Mouse (Mus musculus) liver, embryonic 12.5 days (tissue): Measurements from ENCODE around the gene Casp7. TPM values are rescaled to one million over a fixed set of nuclear protein-coding genes. Genes with fewer than 3 reads are reported as not detected.

ENCODE experiments used
- ATAC-seq: fragments of 200-750 bp; cut with Nextera tagmentation; 2 replicates; pipeline ENCODE4 v1.8.0; 2017; ENCODE audit warnings: moderate number of reproducible peaks, mild to moderate bottlenecking, moderate library complexity
- H3K27ac ChIP-seq: fragments of 300-500 bp; sonication (generic); 2 replicates; pipeline ENCODE4 v1.5.1; 2016; ENCODE audit warnings: mild to moderate bottlenecking
- H3K27me3 ChIP-seq: fragments of 300-500 bp; sonication (generic); replicated peaks from 2 replicates; pipeline ENCODE4 v1.6.1; 2016; ENCODE audit warnings: mild to moderate bottlenecking, moderate library complexity
- H3K36me3 ChIP-seq: fragments of 300-500 bp; sonication (generic); 2 replicates; pipeline ENCODE4 v1.6.1; 2016; ENCODE audit warnings: mild to moderate bottlenecking, moderate library complexity
- H3K4me1 ChIP-seq: fragments of 300-500 bp; sonication (generic); 2 replicates; pipeline ENCODE4 v1.6.1; 2016
- H3K4me2 ChIP-seq: fragments of 300-500 bp; sonication (generic); 2 replicates; pipeline ENCODE4 v1.6.1; 2016; ENCODE audit warnings: mild to moderate bottlenecking, moderate library complexity
- H3K4me3 ChIP-seq: fragments of 300-500 bp; sonication (generic); 2 replicates; pipeline ENCODE4 v1.5.1; 2016; ENCODE audit warnings: mild to moderate bottlenecking, moderate library complexity
- H3K9ac ChIP-seq: fragments of 300-500 bp; sonication (generic); 2 replicates; pipeline ENCODE4 v1.6.1; 2016; ENCODE audit warnings: mild to moderate bottlenecking, moderate library complexity
- H3K9me3 ChIP-seq: fragments of 300-500 bp; sonication (generic); replicated peaks from 2 replicates; pipeline ENCODE4 v1.6.1; 2016; ENCODE audit warnings: mild to moderate bottlenecking, moderate library complexity
- WGBS: fragments of 180-500 bp; shearing (Covaris S2); methylation state at CpG from one replicate; pipeline ENCODE4 v1.1.7; 2016; ENCODE audit not compliant: insufficient replicate concordance; 5-methylcytosine and 5-hydroxymethylcytosine counted together
- polyA plus RNA-seq: library from polyadenylated mRNA; unstranded; fragments of >200 nt; fragmentation: Nextera tagmentation; extraction: Ambion mirVana; gene quantifications from 2 replicates; pipeline ENCODE4 v1.2.1, GENCODE M21; 2016

Casp7 gene
- polyA plus RNA-seq, 1 experiment from 2014 or later: 17.6 TPM

DNA sequence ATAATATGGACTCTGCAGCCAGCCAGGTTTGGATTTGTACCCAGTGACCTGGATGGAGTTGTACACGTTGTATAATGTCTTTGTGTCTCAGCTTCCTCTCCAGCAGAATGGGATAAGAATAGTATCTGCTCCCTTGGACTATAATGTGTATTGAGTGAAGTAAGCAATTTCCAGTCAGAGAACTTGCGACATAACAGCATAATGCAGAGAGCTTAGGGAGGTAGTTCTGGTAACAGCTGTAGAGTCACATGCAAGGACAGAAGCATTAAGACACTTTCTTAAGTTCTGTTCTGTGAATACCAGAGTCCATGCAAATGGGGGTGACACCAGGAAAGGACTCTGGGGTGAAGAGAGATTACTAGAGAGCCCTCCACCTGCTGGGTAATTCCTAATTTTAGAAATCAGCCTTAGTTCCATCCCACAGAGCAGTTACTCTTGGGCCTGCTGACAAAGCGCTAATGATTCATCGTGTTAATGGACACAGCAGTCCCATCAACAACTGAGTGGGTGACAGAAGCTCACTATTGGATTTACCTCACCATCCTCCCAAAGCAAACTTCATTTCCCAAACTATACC, 9.1 kb upstream of the Casp7 start:
- Histone ChIP-seq H3K4me3 (no peak overlapping the region), H3K4me1 (peaks cover 43% of the 10 kb centered on the region), H3K9me3 (no peaks in the 10 kb centered on the region), H3K27me3 (no peaks in the 10 kb centered on the region), H3K27ac (no peak overlapping the region), H3K9ac (no peak overlapping the region), H3K36me3 (no peaks in the 10 kb centered on the region), H3K4me2 (no peak overlapping the region)
- WGBS: 69% methylated on average over 4 of the region's 4 CpGs
- no peak for ATAC-seq

DNA sequence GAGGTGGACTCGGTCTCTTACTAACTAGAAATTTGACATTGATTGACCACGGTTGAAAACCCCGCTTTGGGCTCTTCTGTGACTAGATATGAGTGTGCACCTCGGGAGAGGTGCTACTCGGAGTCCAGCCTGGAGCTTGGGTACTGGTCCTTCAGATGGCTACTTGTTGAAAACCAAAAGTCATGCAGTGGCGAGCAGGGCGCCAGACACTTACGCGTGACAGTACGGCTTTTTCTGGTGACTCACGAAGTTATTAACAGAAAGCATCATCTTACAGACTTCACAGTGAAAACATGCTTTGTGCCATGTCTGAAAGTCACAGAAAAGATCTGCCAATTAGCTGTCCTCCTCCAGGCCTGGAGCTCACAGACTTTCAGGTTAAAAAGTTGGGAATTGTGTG, 7.8 kb upstream of the Casp7 start:
- Histone ChIP-seq H3K4me2 (no peak overlapping the region), H3K27me3 (no peaks in the 10 kb centered on the region), H3K9ac (no peak overlapping the region), H3K4me3 (no peak overlapping the region), H3K27ac (no peak overlapping the region), H3K9me3 (no peaks in the 10 kb centered on the region), H3K36me3 (no peaks in the 10 kb centered on the region), H3K4me1 (peaks cover 55% of the 10 kb centered on the region)
- WGBS: 71% methylated on average over 11 of the region's 11 CpGs
- ATAC-seq: no peak

DNA sequence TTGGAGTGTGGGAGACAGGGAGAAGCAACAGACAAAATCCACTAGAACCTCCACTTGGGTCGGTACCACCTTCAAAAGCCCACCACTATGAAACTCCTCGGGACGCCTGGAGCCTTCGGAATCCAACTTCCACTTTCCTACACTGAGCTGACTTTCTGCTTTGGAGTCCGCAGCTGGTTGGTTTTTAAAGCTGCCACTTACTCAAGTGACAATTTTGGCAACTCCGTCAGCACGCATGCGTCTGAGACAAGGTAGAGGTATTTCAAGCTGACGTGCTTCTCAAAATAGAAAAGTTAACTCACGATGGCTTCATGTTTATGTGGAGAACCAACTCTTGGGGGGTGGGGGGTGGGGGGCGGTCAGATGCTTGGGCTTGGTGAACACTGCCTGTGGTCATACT, 7.0 kb upstream of the Casp7 start, which contains the start of gene Nrap:
Nrap (minus strand) TSS at position 159 of the 400 bp plus-strand sequence.
- Histone ChIP-seq H3K27me3 (no peaks in the 10 kb centered on the region), H3K36me3 (no peaks in the 10 kb centered on the region), H3K27ac (peak within 1 kb of the TSS; percentile 90), H3K4me3 (no peak within 1 kb of the TSS), H3K9ac (peak within 1 kb of the TSS; percentile 51; the same call in 1 of the 2 replicates), H3K4me2 (peak within 1 kb of the TSS; percentile 33), H3K9me3 (no peaks in the 10 kb centered on the region), H3K4me1 (peaks cover 62% of the 10 kb centered on the region)
- WGBS: 71% methylated on average over 11 of the region's 11 CpGs
- no peak for ATAC-seq

DNA sequence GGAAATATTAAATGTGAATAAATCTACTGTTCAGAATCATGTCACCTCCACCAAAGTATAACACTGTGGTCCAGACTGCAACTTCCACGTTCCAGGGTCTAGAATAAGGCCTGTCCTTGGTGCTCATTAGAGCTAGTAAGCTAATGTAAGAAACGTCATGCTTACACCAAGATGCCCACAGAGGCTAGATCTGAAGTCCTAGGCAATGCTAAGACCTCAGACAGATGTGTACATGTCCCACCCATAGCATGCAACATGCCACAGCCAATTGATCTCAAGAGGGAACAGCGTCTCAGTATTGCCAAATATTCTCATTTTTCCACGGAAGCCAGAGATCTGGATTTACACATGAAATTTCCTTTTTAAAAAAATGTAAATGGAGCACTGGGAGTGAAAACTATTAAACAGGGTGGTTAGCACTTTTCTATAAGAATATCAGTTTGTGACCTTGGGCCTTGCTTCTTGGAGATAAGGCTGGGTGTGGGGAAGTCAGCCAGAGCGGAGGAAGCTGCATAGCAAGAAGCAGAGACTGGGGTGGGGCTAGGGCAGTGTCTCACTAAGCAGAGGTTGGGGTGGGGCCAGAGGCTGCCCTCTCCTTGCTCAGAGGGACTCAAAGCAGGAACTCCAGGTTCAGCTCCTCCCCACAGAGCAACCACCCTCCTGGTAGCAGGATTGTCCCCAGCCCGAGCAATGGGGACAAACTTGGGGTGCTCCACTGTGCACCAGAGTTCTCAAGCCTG, 5.5 kb upstream of the Casp7 start:
- H3K9me3 ChIP-seq: no peaks in the 10 kb centered on the region
- WGBS: 17% methylated on average over 6 of the region's 6 CpGs
- peak overlapping the region; percentile 31 for H3K4me3 ChIP-seq
- no peaks in the 10 kb centered on the region for H3K36me3 ChIP-seq
- no peaks in the 10 kb centered on the region for H3K27me3 ChIP-seq
- peak overlapping the region; percentile 90 for H3K27ac ChIP-seq
- peak overlapping the region; percentile 68 for H3K4me2 ChIP-seq
- peak; percentile 99 for ATAC-seq
- H3K4me1 ChIP-seq: peaks cover 78% of the 10 kb centered on the region
- H3K9ac ChIP-seq: peak overlapping the region; percentile 62

DNA sequence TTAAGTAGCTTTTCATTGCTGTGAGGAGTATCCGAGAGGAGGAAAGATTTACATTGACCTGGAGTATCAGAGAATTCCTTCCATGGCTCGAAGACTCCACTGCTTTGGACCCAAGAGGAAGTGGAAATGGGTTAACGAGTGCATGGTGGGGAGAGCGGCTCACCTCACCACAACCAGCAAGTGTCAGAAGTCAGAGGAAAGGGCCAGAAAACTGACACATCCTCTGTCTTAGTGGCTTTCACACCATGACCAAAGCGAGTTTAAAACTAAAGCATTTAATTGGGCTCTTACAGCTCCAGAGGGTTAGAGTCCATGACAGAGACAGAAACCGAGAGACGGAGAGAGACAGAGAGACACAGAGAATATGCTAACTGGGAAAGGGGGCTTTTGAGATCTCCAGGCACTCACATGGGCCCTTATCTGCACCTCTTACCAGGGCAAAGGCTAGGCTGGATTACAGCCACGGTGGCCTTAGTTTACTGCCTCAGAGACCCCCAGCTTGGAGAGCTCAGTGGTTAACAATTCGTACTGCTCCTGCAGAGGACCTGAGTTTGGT, 3.5 kb upstream of the Casp7 start:
- Histone ChIP-seq H3K27me3 (no peaks in the 10 kb centered on the region), H3K4me3 (no peak overlapping the region), H3K36me3 (no peaks in the 10 kb centered on the region), H3K27ac (peak overlapping the region; percentile 59), H3K9ac (no peak overlapping the region), H3K9me3 (no peaks in the 10 kb centered on the region), H3K4me2 (no peak overlapping the region), H3K4me1 (peaks cover 85% of the 10 kb centered on the region)
- ATAC-seq: no peak
- WGBS: 61% methylated on average over 9 of the region's 9 CpGs

DNA sequence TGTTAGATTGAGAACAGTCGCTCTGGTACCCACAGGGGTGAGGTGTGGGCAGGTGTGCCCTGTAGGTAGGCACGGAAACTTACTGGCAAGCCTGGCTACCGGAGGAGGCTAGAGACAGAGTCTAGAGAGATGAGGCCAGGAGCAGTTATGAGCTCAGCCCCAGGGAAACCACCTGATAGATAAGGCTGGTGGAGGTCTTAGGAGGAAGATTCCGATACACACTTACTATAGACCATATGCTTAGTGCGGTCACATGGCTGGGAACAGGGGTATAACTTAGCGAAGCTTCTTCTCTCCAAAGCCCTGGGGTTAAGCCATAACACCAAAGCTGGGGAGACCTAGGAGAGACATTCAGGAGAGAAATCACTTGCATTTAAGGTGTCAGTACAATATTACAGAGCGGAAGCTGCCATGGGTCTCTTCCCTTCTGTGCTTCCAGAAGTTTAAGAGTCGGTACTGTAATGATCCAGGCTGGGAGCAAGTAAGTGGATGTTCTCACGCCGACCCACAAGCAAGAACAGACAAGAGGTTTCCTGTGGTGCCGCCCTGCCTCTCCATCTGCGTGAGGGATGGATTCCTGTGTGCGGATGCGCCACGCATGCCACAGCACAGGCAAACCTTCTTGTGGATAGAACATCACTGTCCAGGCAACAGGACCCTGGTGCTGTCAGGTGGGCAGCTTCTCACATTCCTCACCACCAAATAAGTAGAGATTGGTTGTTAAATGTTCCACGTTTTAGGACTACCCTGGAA, 1.6 kb upstream of the Casp7 start:
- H3K9ac ChIP-seq: 0 out of 2 replicates have a peak overlapping the region, but pooled peaks have one; percentile 12
- no peak overlapping the region for H3K4me3 ChIP-seq
- H3K36me3 ChIP-seq: no peaks in the 10 kb centered on the region
- H3K27me3 ChIP-seq: no peaks in the 10 kb centered on the region
- peak overlapping the region; percentile 85 for H3K27ac ChIP-seq
- H3K9me3 ChIP-seq: no peaks in the 10 kb centered on the region
- H3K4me1 ChIP-seq: peaks cover 95% of the 10 kb centered on the region
- ATAC-seq: no peak
- 61% methylated on average over 16 of the region's 16 CpGs for WGBS
- H3K4me2 ChIP-seq: no peak overlapping the region

DNA sequence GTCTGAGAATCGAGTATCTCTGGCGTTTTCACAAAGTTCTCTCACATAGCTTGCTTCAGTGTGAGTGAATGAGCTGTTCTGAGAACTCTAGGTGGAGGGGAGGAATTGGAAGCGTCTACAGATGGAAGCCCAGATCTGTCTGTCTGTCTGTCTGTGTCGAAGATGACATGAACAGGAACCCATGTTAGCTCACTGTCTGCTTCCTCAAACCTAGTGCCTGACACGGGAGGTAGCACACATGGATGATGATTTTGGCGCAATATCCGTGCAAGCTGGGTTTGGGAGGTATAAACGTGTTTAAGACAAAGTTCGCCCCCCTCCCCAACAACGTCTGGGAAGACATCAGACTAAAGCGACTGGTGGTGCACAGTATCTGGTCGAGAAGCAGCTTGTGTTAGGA, 702 bp upstream of the Casp7 start:
- peak overlapping the region; percentile 92 for H3K4me2 ChIP-seq
- ATAC-seq: no peak
- H3K36me3 ChIP-seq: peaks cover 7% of the 10 kb centered on the region; the same call in 1 of the 2 replicates
- H3K27ac ChIP-seq: peak overlapping the region; percentile 85
- 19% methylated on average over 12 of the region's 12 CpGs for WGBS
- no peaks in the 10 kb centered on the region for H3K9me3 ChIP-seq
- peak overlapping the region; percentile 79 for H3K4me3 ChIP-seq
- peak overlapping the region; percentile 88 for H3K9ac ChIP-seq
- peaks cover 91% of the 10 kb centered on the region for H3K4me1 ChIP-seq
- no peaks in the 10 kb centered on the region for H3K27me3 ChIP-seq

DNA sequence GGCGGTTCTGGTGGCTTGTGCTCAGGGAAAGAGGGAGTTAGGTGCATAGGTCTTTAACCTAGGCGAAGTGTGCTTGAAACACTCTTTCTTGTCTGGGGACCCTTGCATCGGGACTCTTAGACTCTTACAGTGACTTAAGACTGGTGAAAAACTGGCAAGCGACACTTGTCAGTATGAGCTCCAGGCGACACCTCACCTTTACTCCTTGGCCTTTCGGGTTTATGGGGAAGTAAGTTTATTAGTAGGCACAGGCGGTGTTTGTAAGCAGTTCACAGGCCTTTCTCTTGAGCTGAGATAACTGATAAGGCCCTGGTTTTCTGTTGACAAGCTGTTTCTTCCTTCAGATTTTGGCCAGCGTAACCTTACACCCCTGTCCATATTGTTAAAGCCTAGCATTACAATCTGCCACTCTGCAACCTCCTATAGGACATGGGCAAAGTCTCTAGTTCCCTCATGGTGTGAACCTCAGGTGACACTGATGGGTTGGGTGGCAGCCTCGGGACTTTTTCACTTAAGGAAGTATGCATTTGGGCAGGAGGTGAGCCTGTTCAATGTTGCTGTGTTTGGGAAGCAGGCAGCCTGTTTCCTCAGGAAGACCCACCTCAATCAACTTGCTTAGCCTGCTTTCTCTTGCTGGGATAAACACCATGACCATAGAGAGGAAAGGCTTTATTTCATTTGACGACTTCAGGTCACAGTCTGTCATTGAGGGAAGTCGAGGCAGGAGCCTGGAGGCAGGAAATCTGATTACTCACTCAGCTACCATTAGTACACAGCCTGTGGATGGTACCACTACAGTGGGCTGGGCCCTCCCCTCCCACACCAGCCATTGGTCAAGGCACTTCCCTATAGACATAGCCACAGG, 966 bp downstream of the Casp7 start:
- Histone ChIP-seq H3K9me3 (no peaks in the 10 kb centered on the region), H3K4me1 (peaks cover 75% of the 10 kb centered on the region), H3K36me3 (peaks cover 8% of the 10 kb centered on the region; the same call in 1 of the 2 replicates), H3K27ac (peak overlapping the region; percentile 85), H3K4me3 (peak overlapping the region; percentile 79), H3K27me3 (no peaks in the 10 kb centered on the region), H3K4me2 (peak overlapping the region; percentile 92), H3K9ac (peak overlapping the region; percentile 88)
- peak; percentile 6; the same call in 1 of the 2 replicates for ATAC-seq
- WGBS: 12% methylated on average over 11 of the region's 11 CpGs

DNA sequence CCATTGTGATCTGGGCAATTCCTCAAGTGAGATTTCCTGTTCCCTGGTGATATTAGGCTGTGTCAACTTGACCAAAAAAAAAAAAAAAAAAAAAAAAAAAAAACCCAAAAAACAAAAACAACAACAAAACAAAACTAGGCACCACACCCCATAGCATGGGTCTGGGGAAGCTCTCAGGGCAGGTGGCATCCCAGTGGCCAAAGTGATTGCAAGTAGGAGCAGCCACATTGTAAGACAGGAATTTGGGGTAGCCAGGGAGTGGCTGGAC, 1.5 kb downstream of the Casp7 start:
- Histone ChIP-seq H3K27me3 (no peaks in the 10 kb centered on the region), H3K4me2 (peak overlapping the region; percentile 92), H3K9me3 (no peaks in the 10 kb centered on the region), H3K9ac (0 out of 2 replicates have a peak overlapping the region, but pooled peaks have one; percentile 88), H3K4me3 (no peak overlapping the region), H3K36me3 (peaks cover 8% of the 10 kb centered on the region; the same call in 1 of the 2 replicates), H3K4me1 (peaks cover 70% of the 10 kb centered on the region), H3K27ac (peak overlapping the region; percentile 47; the same call in 1 of the 2 replicates)
- no peak for ATAC-seq

DNA sequence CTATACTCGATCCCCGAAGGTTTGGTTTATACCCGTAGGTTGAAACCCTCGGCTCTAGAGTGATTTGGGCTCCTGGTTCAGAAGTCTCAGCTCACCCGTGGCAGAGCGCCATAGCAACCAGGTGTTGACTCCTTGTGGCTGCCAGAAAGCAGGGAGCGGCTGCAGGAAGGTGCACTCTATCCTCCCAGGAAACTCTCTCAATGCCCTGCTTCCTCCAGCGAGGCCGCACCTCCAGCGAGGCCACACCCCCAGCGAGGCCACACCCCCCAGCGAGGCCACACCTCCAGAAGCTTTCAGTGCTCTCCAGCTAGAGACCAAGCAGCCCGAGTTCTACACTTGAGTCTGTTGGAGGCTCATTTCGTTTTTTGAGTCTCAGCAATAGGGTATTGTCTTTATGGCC, 3.3 kb downstream of the Casp7 start:
- Histone ChIP-seq H3K27me3 (no peaks in the 10 kb centered on the region), H3K4me2 (peak overlapping the region; percentile 46), H3K9me3 (no peaks in the 10 kb centered on the region), H3K4me1 (peaks cover 53% of the 10 kb centered on the region), H3K4me3 (peak overlapping the region; percentile 16; the same call in 1 of the 2 replicates), H3K36me3 (peaks cover 21% of the 10 kb centered on the region), H3K27ac (no peak overlapping the region), H3K9ac (no peak overlapping the region)
- 32% methylated on average over 14 of the region's 14 CpGs for WGBS
- peak; percentile 70 for ATAC-seq

DNA sequence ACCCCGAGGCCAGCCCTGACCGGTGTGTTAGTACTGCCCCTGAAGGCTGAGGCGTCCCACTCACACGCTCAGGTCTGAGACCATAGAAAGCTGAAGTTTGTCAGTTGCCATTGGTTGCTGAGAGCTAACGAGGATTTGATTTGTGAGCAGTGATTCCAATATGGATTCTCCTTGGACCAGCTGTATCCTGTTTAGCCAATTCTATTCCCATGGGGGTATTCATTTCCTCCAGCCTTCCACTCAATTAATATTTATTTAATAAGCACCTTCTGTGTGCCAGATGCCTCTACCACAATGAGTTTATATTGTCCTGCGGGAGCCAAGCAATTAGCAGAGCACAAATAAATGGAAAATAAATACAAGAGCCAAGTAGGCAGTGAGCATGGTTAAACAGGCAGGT, 4.9 kb downstream of the Casp7 start:
- no peak overlapping the region for H3K4me3 ChIP-seq
- whole genome bisulfite sequencing: 81% methylated on average over 6 of the region's 6 CpGs
- H3K27ac ChIP-seq: no peak overlapping the region
- H3K4me2 ChIP-seq: no peak overlapping the region
- ATAC-seq: no peak
- H3K9ac ChIP-seq: no peak overlapping the region
- H3K4me1 ChIP-seq: peaks cover 36% of the 10 kb centered on the region
- no peaks in the 10 kb centered on the region for H3K9me3 ChIP-seq
- peaks cover 35% of the 10 kb centered on the region for H3K36me3 ChIP-seq
- H3K27me3 ChIP-seq: no peaks in the 10 kb centered on the region
